Mouse (Mus musculus) retina, embryonic 14.5 days (tissue): ENCODE measurements at regions not wholly inside any gene's neighbourhood (a gene's known extent, or its start where the extent isn't known, plus 50 kb on each side); places are given as distances from the start of the nearest gene placed in this dataset.
A peak's percentile ranks its signal among the peaks of the same experiment; 100 is the strongest.

Experiments used
- DNase-seq: peaks from one replicate; pipeline ENCODE4 v3.0.0-alpha.2; 2015; ENCODE audit warnings: low spot score

GRCm38 (mm10) chr12:7778056-7778440 is 199.4 kb upstream of the Apob start:
- peak; percentile 11 for DNase-seq

GRCm38 (mm10) chr12:7816616-7817015 is 160.8 kb upstream of the Apob start:
- DNase-seq, result no peak

GRCm38 (mm10) chr12:7820006-7820704 is 157.3 kb upstream of the Apob start:
- no peak for DNase-seq

- no peak for DNase-seq
Measured at GRCm38 (mm10) chr12:7820718-7821117, 156.7 kb upstream of the Apob start.

DNA sequence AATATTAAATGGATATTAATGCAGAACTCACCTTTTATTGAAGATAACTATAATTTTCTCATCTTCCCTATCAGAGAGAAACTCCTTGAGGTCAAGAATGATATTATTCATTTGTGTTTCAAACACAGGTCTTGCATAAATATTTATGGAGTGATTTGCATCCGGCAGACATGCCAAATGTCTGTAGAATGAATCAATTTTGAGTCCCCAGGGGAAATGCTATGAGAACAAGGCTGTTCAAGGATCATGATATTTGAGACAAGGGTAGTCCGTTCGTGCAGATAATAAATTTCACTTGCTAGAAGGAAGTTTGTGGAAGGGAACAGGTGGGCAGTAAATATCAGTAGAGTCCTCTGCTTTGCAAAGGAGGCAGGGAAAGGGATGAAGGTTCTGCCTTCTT is 141.7 kb upstream of the Apob start:
- DNase-seq, result no peak

DNA sequence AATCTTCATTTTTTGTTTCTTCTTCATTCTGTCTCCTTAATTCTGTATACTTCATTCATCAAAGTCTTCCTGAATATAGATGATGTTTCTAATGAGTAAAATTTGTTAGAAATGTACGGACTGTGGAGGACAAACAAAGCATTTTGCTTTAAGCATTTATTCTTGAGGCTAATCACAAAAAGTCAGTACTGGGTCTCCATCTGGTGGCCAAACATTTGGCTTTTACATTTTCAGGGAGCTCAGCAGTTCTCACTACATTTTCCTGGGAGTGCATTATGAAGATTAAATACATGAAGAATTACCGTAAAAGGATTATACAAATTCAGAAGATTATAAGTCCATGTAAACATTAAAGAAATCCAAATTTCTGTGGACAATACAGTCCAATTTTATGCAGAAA is 123.6 kb upstream of the Apob start:
- peak; percentile 9 for DNase-seq

DNA sequence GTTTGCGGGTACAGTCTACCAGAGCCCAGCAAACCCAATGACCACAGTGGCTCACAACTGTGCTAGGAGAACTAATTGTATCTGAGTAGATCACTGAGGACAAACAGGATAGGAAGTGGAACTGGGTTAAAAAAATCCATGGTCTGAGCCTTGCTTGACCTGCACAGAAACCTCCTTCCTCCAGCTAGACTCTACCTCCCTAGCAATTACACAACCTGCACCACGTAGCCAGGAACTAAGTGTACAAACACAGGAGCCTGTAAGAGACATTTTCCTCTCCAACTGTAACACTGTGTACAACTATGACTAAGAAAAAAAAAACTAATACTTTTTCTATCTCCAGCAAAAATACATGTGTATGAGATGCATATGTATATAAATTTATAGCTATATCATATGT is 121.8 kb upstream of the Apob start:
- DNase-seq, result no peak

DNA sequence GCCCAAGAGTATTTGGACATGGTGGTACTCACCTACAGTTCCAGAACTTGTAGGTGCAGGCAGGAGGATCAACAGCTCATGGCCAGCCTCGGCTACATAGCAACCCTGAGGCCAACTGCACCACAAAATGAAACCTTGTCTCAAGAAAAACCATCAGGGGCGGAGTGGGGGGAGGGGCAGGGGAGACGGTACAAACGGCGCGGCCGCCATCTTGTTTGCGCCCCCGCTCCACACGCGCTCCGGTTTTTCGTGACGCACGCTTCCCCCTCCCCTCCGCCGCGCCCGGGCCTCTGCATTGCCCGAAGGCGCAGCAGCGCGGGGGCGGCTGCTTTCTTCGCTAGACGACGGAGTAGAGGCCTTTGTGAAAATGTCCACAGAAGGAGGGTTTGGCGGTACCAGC is 117.9 kb upstream of the Apob start:
- no peak for DNase-seq

- DNase-seq, result peak; percentile 36
Measured at GRCm38 (mm10) chr12:7870004-7870403, 107.4 kb upstream of the Apob start.

DNA sequence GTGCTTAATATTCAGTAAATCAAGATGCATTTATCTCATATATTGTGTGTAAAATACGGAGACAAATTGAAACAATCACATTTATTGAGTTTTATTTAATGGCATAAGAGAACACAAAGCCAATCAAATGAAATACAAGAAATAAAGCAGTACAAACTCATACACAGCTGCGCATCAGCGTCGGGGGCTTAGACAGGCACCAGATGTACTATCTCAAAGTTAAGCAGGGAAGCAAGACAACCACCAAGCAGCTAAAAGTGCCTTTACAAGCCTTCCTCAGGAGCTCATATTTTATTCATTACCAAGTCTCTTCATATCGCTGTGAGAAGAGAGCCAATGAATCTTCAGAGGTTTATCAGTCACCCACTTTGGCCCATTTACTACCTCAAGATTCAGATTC is 107.0 kb upstream of the Apob start:
- DNase-seq, result no peak

DNA sequence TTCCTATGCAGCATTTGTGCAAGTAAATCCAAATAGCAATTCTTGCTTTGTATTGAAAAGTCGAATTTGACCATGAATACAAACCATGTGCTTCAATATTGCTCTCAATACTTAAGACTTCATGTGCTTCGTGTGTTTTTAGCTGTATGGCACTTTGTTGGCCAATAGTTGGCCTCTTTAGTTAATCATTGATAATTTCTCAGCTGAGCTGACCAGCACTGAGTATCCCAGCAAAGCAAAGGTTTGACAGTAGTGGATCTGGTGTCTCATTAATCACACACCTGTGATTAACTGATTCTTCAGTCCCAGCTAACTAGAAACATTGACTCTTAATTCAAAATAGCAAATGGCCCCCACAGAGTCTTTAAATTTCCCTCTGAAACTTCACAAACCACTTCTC is 102.0 kb upstream of the Apob start:
- DNase-seq, result no peak

DNA sequence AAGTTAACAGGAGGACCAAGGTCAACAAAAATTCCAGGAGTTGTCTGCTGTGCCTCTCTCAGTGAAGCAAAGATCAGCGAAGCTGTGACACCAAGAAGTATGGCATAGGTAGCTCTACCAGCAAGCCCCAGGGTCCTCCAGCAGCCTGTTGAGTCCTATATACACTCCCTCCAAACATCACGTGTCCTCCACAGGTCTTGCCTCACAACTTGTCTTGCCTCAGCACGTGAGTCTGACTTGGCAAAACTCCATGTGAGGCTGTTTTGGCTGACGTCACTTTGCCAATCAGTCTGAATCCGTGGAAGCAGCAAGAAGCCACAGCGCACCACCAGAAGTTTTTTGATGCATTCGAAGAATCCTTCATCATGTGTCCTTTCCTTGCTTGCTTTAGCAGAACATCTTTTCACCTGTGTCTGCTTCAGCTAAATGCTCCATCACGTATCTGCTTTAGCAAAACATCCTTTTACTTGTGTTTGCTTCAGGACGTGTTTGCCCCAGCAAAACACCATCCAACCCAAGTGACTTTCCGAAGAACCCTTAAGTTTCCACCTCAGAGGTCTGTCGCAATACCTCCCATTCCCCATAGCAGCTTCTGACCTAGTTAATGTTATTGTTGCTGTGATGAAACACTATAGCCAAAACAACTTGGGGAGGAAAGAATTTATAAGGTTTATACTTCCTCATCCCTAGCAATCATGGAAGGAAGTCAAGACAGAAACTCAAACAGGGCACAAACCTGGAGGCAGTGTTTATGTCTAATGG is 101.0 kb upstream of the Apob start:
- DNase-seq, result no peak

GRCm38 (mm10) chr12:7878761-7879160 is 98.7 kb upstream of the Apob start:
- no peak for DNase-seq

GRCm38 (mm10) chr12:7896156-7896555 is 81.3 kb upstream of the Apob start:
- no peak for DNase-seq

DNA sequence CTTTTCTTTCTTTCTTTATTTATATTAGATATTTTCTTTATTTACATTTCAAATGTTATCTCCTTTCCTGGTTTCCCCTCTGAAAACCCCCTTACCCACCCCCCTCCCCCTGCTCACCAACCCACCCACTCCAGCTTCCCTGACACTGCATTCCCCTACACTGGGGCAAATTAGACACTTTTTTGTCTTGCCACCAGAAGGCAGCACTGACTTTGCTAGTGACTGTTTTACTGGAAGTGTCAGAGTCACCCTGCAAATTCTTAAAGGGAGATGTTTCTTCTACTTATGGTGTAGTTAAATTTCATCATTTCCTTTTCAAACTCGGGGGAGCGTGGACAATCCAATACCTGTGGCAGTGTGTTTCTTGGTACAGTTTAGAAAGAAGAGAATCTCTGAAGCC is 72.1 kb upstream of the Apob start:
- no peak for DNase-seq

GRCm38 (mm10) chr12:7906831-7907230 is 70.6 kb upstream of the Apob start:
- DNase-seq, result no peak

GRCm38 (mm10) chr12:7909746-7910360 is 67.6 kb upstream of the Apob start:
- DNase-seq, result peak; percentile 12

GRCm38 (mm10) chr12:7910509-7910908 is 66.9 kb upstream of the Apob start:
- no peak for DNase-seq

GRCm38 (mm10) chr12:7918385-7918784 is 59.1 kb upstream of the Apob start:
- no peak for DNase-seq

DNA sequence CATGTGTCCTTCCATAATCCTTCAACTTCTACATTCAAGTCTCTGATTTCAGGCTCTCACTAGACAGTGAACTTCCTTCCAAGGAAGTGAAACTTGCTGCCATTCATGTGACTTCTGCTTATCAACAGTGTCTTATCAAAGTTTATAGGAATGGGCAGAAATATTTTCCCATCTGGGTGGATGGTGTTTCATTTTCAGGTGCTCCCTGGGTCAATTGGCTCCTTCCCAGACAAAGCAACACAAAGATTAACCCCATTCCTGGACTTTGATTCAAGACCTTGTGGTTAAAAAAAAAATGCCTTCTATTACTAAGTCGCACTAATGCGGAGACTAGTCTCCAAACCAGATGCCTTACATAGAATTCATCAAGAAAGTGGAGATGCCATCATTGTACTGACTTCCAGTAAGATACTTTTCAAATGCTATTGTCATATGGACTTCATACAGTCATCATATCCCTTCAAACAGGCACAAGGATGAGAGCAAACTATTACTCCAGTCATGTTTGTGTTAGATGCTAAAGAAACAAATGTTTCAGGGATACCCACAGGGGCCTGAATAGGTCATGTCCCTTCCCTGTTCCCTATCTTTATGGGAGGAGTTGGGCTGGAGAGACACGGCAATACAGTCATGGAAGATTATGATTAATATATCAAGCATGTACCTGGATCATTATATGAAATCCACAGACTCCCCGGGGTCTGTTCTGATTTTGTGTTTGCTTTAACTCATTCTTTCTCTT is 58.3 kb upstream of the Apob start:
- DNase-seq, result no peak

- no peak for DNase-seq
Measured at GRCm38 (mm10) chr12:7919709-7920324, 57.6 kb upstream of the Apob start.

GRCm38 (mm10) chr12:7920888-7921287 is 56.6 kb upstream of the Apob start:
- no peak for DNase-seq
